Mouse (Mus musculus): Measurements from ENCODE around the gene Usp13. TPM values are rescaled to one million over a fixed set of nuclear protein-coding genes. Genes with fewer than 3 reads are reported as not detected.
A peak's percentile ranks its signal among the peaks of the same experiment; 100 is the strongest.

Gene Usp13
- polyA plus RNA-seq (2015; fragmentation: Nextera tagmentation; extraction: Ambion mirVana) = 9.2 and 11.0 TPM in 2 replicates

DNA sequence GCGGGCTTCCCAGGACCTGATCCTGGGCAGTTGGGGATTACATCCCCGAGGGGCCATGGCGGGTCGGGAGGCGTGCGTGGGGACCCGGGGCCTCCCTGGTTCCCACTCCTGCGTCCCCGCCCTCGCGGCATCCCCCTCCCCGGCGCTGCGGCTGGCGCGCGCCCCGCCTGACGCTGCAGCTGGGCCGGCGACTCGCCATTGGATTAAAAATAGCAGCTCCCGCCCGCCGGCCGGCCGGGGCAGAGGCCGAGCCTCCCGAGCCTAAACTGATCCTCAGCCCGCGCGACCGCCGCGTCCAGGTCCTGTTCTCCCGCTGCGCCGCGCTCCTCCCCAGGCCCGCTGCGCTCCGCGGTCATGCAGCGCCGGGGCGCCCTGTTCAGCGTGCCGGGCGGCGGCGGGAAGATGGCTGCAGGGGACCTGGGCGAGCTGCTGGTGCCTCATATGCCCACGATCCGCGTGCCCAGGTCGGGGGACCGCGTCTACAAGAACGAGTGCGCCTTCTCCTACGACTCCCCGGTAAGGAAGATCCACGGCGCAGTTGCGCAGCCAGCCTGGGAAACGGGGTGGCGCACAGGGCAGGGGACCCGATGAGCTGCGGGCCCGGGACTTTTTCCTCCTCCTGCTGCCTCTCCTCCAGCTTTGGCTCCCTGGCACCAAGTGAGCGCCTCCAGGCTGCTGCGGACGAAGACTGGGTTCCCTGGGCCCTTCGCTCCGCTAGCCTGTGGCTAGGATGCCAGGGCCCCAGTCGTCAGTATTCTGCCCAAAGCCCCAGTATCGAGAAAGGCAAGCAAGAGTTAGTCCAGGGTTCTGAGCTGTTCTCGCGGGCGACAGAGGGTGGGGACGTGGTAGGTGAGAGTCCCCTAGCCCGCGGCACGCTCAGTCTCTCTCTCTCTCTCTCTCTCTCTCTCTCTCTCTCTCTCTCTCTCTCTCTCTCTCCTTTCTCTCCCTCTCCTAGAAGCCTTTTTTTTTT is at the start of gene Usp13:
Gene Usp13, plus strand, starts transcription at position 190 of the 970 bp plus-strand sequence.
- peaks cover 11% of the 10 kb centered on the region for H3K4me1 ChIP-seq (replicated peaks)
- H3K27ac ChIP-seq = peak within 1 kb of the TSS; percentile 92
- no peaks in the 10 kb centered on the region for H3K9me3 ChIP-seq
- H3K4me2 ChIP-seq (replicated peaks) = peak within 1 kb of the TSS; percentile 82
- WGBS = under 1% methylated on average over 84 of the region's 84 CpGs
- peak within 1 kb of the TSS; percentile 68 for H3K4me3 ChIP-seq (replicated peaks)
- peak; percentile 88 for ATAC-seq
- no peaks in the 10 kb centered on the region for H3K36me3 ChIP-seq
- no peaks in the 10 kb centered on the region for H3K27me3 ChIP-seq
- peak within 1 kb of the TSS; percentile 84 for H3K9ac ChIP-seq (replicated peaks)

DNA sequence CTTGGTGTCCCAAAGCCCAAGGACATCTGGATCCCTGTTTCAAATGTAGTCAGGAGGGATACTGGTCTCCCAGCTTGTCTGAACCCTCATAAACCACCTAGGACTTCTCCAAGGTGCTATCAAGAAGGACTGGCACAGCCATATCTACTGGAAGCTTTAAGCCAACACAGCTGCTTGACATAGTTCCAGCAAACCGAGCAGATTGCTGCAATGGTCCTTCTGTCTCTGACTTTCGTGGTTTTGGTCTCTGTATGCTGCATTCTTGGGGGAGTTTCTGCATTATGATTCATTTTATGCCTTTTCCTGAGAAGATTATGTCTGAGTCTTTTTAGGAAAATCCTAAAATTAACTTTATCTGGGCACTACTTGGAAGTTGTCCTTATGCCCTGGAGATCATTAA is 46.6 kb upstream of the Usp13 start:
- Histone ChIP-seq H3K4me3 (replicated peaks) (no peak overlapping the region), H3K9ac (replicated peaks) (no peak overlapping the region), H3K27me3 (no peaks in the 10 kb centered on the region), H3K9me3 (no peaks in the 10 kb centered on the region), H3K4me2 (replicated peaks) (no peak overlapping the region), H3K36me3 (no peaks in the 10 kb centered on the region), H3K27ac (no peak overlapping the region), H3K4me1 (replicated peaks) (no peaks in the 10 kb centered on the region)
- no peak for ATAC-seq
- 83% methylated on average over 2 of the region's 2 CpGs for WGBS

DNA sequence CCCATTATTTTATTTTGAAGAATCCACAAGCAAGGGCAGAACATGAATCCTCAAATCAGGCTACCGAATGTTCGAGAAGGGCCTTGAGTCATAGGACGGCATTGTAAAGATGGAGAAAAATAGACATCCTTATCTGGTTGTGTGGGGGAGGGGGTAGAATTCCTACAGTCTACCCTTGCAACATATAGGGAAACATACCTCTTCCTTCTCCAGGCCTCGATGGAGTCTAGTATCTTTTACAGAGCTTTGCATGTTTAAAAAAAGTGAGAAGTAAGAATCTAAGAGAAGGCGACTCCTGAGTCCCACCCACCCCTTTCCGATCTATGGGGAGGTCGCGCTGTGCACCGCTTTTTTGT is 367 bp upstream of the Usp13 start:
- Histone ChIP-seq H3K4me1 (replicated peaks) (peaks cover 11% of the 10 kb centered on the region), H3K36me3 (no peaks in the 10 kb centered on the region), H3K27ac (peak overlapping the region; percentile 92), H3K4me3 (replicated peaks) (peak overlapping the region; percentile 68), H3K9ac (replicated peaks) (peak overlapping the region; percentile 84), H3K9me3 (no peaks in the 10 kb centered on the region), H3K27me3 (no peaks in the 10 kb centered on the region), H3K4me2 (replicated peaks) (peak overlapping the region; percentile 82)
- peak; percentile 57 for ATAC-seq
- WGBS = 4% methylated on average over 9 of the region's 9 CpGs

DNA sequence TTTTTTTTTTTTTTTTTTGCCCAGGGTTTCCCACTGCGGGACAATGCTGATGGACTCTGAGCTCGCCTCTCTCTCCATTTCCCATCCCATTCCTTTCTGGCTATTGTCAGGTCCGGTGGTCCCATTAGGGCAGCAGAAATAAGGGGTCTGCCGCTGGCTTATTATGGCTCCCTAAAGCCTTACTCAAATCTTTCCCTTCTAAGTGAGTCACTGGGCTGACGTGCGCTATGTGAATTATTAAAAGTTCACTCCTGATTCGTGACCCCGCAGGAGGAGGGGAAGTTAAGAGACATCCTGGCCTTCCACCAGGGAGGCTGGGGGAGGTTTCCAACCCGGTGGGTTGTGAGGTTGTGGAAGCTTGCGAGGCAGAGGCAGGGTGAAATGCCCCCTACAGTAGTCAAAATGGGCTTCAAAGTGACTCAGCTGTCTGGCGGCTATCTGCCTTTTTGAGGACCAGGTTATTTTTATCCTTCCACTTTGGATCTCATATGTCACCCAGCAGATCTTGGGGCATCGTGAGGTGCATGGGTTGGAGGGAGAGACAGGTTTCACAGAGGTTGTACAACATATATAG is 1.1 kb downstream of the Usp13 start:
- Histone ChIP-seq H3K36me3 (no peaks in the 10 kb centered on the region), H3K4me3 (replicated peaks) (peak overlapping the region; percentile 68), H3K9me3 (no peaks in the 10 kb centered on the region), H3K4me1 (replicated peaks) (peaks cover 11% of the 10 kb centered on the region), H3K27ac (no peak overlapping the region), H3K4me2 (replicated peaks) (peak overlapping the region; percentile 82), H3K9ac (replicated peaks) (peak overlapping the region; percentile 84), H3K27me3 (no peaks in the 10 kb centered on the region)
- ATAC-seq = peak; percentile 19; the same call in 1 of the 2 replicates
- 6% methylated on average over 12 of the region's 12 CpGs for WGBS

DNA sequence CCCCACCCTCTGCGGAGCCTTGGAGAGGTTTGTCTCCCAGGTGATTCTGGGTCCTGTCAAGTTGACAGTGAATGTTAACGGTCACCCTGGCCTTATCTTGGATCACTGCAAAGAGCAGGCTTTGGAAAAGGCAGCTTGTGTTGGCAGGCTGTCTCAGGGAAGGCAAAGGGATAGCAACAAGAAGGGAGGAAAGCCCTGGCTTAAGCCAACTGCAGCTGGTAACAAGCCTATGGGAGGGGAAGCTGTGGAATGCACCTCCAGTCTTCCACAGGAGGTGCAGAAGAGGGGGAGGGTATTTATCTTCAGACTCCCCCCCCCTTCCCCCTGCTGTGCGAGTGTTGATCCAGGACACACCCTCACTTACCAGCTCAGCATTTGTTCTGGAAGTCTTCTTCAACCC is 5.3 kb downstream of the Usp13 start:
- Histone ChIP-seq H3K9me3 (no peaks in the 10 kb centered on the region), H3K9ac (replicated peaks) (no peak overlapping the region), H3K4me3 (replicated peaks) (no peak overlapping the region), H3K4me1 (replicated peaks) (peaks cover 11% of the 10 kb centered on the region), H3K27ac (no peak overlapping the region), H3K4me2 (replicated peaks) (no peak overlapping the region), H3K27me3 (no peaks in the 10 kb centered on the region), H3K36me3 (no peaks in the 10 kb centered on the region)
- 67% methylated on average over 3 of the region's 3 CpGs for WGBS
- ATAC-seq = no peak

DNA sequence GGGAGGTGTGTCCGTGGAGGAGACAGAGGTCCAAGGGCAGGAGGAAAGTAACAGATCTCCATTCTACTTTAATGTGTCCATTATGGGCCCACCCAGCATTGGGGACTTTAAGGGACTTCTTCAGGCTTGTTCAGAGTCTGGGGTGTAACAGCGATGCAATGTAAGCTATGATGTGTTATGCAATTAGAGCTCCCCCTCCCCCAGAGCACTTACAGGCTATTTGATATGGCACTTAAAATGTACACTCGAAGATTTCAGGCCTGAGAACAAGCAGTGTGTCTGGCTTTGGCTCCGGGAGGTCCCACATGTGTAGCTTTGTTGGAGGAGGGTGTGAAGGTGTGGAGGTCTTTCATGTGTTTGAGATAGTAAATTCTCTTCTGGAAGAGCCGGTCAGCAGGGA is 7.6 kb downstream of the Usp13 start:
- WGBS = 96% methylated on average over 5 of the region's 5 CpGs
- Histone ChIP-seq H3K36me3 (no peaks in the 10 kb centered on the region), H3K9ac (replicated peaks) (no peak overlapping the region), H3K4me1 (replicated peaks) (no peaks in the 10 kb centered on the region), H3K27me3 (no peaks in the 10 kb centered on the region), H3K27ac (no peak overlapping the region), H3K4me3 (replicated peaks) (no peak overlapping the region), H3K4me2 (replicated peaks) (no peak overlapping the region), H3K9me3 (no peaks in the 10 kb centered on the region)
- ATAC-seq = no peak

- Histone ChIP-seq H3K27ac (no peak overlapping the region), H3K27me3 (no peaks in the 10 kb centered on the region), H3K9ac (replicated peaks) (no peak overlapping the region), H3K4me1 (replicated peaks) (no peaks in the 10 kb centered on the region), H3K4me3 (replicated peaks) (no peak overlapping the region), H3K36me3 (no peaks in the 10 kb centered on the region), H3K9me3 (no peaks in the 10 kb centered on the region), H3K4me2 (replicated peaks) (no peak overlapping the region)
- no peak for ATAC-seq
- WGBS = 90% methylated on average over 3 of the region's 3 CpGs
These were observed 8.7 kb downstream of the Usp13 start for GRCm38 (mm10) chr3:32825964-32826479.

DNA sequence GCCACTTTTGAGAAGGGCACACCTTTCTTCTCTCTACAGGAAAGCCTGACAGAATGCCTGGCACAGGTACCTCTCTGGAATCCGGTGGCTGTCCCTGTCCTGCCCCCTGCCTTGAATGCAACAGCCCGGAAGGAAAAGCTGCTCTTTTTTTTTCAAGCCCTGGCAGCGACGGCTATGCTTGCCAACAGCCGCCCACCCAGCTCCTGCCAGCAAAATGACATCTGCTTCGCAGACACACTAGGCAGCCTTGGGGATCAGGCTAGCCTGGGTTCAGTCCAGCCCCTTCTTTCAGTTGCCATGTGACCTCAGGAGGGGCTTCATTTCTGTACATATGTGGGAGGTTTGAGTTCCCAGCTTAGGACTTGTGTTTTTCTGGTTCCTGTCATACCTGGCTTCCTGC is 9.4 kb downstream of the Usp13 start:
- Histone ChIP-seq H3K4me3 (replicated peaks) (no peak overlapping the region), H3K9ac (replicated peaks) (no peak overlapping the region), H3K27ac (no peak overlapping the region), H3K9me3 (no peaks in the 10 kb centered on the region), H3K4me2 (replicated peaks) (no peak overlapping the region), H3K36me3 (no peaks in the 10 kb centered on the region), H3K4me1 (replicated peaks) (no peaks in the 10 kb centered on the region), H3K27me3 (no peaks in the 10 kb centered on the region)
- WGBS = 78% methylated on average over 6 of the region's 6 CpGs
- no peak for ATAC-seq

- H3K27me3 ChIP-seq = no peaks in the 10 kb centered on the region
- no peak overlapping the region for H3K4me3 ChIP-seq (replicated peaks)
- peaks cover 4% of the 10 kb centered on the region for H3K36me3 ChIP-seq
- no peaks in the 10 kb centered on the region for H3K4me1 ChIP-seq (replicated peaks)
- no peak for ATAC-seq
- WGBS = 59% methylated on average over 2 of the region's 2 CpGs
- no peak overlapping the region for H3K4me2 ChIP-seq (replicated peaks)
- H3K27ac ChIP-seq = no peak overlapping the region
- no peaks in the 10 kb centered on the region for H3K9me3 ChIP-seq
- H3K9ac ChIP-seq (replicated peaks) = no peak overlapping the region
These were observed 16.5 kb downstream of the Usp13 start for GRCm38 (mm10) chr3:32833871-32834270.

DNA sequence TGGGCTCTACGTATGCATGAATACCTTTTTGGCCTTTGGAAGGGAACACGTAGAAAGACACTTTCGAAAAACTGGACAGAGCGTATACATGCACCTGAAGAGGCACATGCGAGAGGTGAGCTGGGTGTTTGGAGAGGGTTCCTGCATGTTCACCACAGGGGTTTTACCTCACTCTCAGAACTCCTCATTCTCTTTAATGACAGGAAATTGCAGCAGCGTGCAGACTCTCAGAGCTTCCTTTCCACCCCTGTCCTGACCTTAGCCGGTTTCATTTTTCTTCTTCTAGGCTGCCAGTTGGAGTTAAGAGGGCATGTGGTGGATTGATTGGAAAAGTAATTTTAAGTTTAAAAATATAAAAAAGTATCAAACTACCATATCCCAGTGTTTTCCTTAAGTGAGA is 20.5 kb downstream of the Usp13 start:
- Histone ChIP-seq H3K9ac (replicated peaks) (no peak overlapping the region), H3K36me3 (peaks cover 19% of the 10 kb centered on the region), H3K27ac (no peak overlapping the region), H3K4me1 (replicated peaks) (no peaks in the 10 kb centered on the region), H3K27me3 (no peaks in the 10 kb centered on the region), H3K4me2 (replicated peaks) (no peak overlapping the region), H3K4me3 (replicated peaks) (no peak overlapping the region), H3K9me3 (no peaks in the 10 kb centered on the region)
- WGBS = 93% methylated on average over 7 of the region's 7 CpGs
- no peak for ATAC-seq

- Histone ChIP-seq H3K9ac (replicated peaks) (no peak overlapping the region), H3K9me3 (no peaks in the 10 kb centered on the region), H3K4me1 (replicated peaks) (no peaks in the 10 kb centered on the region), H3K27ac (no peak overlapping the region), H3K36me3 (0 out of 2 replicates have a peak, but pooled peaks cover 4% of the 10 kb centered on the region), H3K4me2 (replicated peaks) (no peak overlapping the region), H3K27me3 (no peaks in the 10 kb centered on the region), H3K4me3 (replicated peaks) (no peak overlapping the region)
- ATAC-seq = no peak
- WGBS = 90% methylated on average over 16 of the region's 16 CpGs
These were observed 39.2 kb downstream of the Usp13 start for GRCm38 (mm10) chr3:32856362-32857107.

DNA sequence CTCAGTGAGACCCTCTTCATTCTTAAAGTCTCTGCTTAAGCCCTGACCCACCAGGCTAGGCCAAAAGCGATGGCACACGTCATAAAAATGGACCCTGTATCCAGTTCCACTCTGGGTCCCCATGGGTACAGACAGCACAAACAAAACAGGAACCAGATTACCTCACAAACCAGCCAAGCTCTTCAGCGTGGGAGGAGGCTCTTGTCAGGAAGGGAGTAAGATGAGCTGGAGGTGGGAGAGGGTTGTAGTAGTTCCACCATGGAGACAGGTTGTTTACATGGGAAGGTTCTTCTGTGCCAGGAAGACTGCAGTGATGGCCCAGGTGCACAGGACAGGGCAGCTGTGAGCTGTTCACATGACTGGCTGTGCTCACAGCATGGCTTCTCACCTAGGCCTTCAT is 53.7 kb downstream of the Usp13 start:
- no peak overlapping the region for H3K27ac ChIP-seq
- WGBS = 88% methylated on average over 3 of the region's 3 CpGs
- no peak overlapping the region for H3K9ac ChIP-seq (replicated peaks)

More for the DNA sequence above, 53.7 kb downstream of the Usp13 start:
- Histone ChIP-seq H3K4me2 (replicated peaks) (no peak overlapping the region), H3K4me3 (replicated peaks) (no peak overlapping the region), H3K36me3 (peaks cover 29% of the 10 kb centered on the region), H3K9me3 (no peaks in the 10 kb centered on the region), H3K27me3 (no peaks in the 10 kb centered on the region), H3K4me1 (replicated peaks) (no peaks in the 10 kb centered on the region)
- no peak for ATAC-seq
